Mouse (Mus musculus) heart, postnatal 10 days (tissue): Measurements from ENCODE around the gene Cd300ld4. TPM values are rescaled to one million over a fixed set of nuclear protein-coding genes. Genes with fewer than 3 reads are reported as not detected.
A peak's percentile ranks its signal among the peaks of the same experiment; 100 is the strongest.
"Not testable (repeated sequence)": the region's sequence is repeated elsewhere in the genome, so short reads cannot be mapped to it uniquely, and the experiment has no call there.

Source experiments
- DNase-seq, 2 experiments: peaks; one replicate each; pipeline ENCODE4 v3.0.0; 2021
- intact Hi-C: fragments of 180-260 bp; cut with DNase I; formaldehyde crosslinking; loops from one replicate; pipeline ENCODE4 v1.15.1; 2025
- total RNA-seq, 2 experiments: library from RNA; stranded (reverse); gene quantifications; 2 replicates each; pipeline ENCODE4 v1.2.3; 2021

The Cd300ld4 gene
- total RNA-seq: not detected

DNA sequence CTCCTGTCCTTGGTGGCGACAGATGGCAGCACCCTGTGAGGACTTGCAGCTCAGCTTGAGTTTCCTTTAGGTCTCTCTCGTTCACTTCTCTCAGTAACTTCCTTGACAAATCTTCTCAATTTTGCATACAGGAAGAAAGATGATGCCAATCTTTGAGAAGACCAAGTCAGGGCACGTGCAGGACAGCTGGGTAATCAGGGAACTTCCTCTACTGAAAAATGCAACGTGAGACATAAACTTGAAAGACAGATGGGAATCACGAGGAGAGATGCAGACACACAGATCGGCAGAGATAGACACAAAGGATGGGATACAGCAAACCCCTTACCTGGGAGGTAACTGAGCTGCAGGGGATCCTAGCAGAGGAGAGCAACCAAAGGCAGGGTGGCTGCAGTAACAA lies at the start of gene Cd300ld4:
TSS of gene Cd300ld4 (minus strand) at position 101 of the 400 bp plus-strand sequence.
- DNase-seq, intact Hi-C loops: not testable (repeated sequence)

DNA sequence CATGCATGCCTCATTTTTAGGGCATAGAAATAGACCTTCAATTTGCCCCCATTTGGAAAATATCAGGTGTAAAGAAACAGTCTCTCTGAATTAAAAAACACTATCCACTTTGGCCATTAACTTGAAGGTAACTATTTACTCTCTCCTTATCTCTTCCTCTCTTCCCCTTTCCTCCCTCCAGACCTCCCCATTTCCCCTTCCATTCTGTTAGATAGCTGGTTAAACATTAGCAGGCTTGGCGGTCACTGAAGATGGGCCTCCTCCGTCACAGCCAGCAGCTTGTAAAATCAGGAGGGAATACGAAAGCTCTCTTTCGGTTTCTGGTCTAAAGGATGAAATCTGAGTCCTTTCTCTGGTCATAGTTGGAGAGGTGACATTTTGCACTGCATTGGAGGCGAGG lies 49.0 kb upstream of the Cd300ld4 start:
- intact Hi-C loops: no loop called here
- DNase-seq: no peak

DNA sequence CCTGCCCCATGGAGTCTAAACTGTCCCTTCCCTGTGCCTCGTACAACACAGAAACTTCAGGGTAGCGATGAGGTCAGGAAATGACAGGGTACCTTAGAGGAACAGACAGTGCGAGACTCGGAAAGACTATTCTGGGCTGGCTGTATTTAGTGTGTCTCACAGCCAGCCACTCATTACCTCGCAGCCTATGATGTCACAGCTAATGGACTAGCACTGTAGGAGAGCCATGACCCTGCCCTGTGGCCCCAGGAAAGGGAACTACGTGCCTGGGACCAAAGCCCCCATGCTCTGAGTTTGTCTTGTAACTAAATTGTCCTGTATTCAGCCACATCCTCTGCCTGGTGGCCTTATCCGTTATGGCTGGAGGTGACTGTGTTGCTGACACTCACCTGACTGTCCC lies 48.6 kb upstream of the Cd300ld4 start:
- no peak for DNase-seq
- intact Hi-C loops: no loop called here

GRCm38 (mm10) chr11:115073002-115073401 lies 46.2 kb upstream of the Cd300ld4 start:
- intact Hi-C loops: no loop called here
- no peak for DNase-seq

DNA sequence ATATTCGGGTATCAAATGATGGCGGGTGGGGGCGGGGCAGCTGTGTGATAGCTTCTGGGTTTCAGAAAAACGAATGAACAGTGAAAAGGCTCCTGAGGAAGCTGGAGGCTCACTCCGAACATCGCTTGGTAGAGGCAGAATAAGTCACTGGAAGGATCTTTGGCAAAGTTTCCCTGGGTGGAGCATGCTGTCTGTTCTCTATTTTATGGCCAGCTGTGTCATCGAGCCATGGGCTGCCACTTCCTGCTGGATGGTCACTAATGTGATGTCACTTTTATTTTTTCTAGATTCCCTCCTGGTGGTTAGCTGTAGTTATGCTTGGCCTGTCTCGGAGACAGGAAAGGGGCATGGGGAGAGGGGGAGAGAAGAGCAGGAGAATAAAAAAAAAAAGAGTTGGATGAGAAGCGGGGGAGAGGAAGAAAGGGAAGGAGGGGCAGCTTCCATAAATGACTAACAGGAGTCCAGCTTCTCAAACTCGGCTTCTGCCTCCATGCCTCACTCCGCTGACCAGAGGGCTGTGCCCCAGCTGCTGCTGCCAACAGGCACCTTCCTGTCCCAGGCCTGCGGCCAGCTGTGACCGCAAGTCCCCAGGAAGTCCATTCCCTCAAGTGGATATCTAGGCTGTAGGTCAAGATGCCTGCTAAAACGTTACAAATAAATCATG lies 45.0 kb upstream of the Cd300ld4 start:
- intact Hi-C loops: no loop called here
- peak; percentile 45 to 60 for DNase-seq

DNA sequence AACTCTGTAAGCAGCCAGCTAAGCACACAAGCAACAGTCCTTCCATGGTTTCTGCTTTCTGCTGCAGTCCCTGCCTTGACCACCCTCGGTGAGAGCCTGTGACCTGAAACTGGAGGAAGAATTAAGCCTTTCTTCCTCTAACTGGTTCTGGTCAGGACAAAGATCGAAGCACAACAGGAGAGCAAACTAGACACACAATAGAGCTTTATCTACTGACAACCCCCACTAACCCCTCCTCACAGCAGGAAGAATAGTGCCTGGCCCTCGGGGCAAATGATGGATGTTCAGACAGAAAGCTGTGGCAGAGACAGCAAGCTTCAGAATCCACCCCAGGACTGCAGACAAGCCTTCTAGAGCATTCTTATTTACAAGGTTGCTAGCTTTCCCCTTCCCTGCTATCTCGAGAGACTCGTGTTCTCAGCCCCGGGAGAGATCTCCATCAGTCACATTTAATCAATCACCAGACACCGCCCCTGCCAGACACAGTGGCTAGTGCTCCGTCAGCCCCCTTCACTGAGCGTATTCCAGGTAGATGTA lies 44.3 kb upstream of the Cd300ld4 start:
- intact Hi-C loops: no loop called here
- no peak for DNase-seq

DNA sequence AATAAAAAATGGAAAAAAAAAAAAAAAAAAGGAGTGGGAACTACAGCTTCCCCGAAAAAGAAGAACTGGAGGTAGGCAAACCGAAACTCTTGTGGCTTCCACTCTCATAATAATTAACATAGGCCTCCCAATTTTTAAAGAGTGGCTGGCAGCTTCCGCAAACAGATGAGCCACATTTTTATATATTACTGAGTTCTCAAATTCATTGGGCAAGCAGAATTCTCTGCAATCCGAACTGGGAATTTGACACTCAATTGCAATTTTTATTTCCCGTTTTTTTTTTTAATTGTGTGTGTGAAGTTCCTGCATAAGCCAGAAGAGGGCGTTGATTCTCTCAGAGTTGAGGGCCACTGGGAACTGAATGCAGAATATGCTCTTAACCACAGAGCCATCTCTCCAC lies 40.0 kb upstream of the Cd300ld4 start:
- intact Hi-C loops: no loop called here
- no peak for DNase-seq

- DNase-seq: no peak
- intact Hi-C loops: no loop called here
Measured at GRCm38 (mm10) chr11:115062077-115062476, 35.3 kb upstream of the Cd300ld4 start, which contains the start of gene Cd300e. TSS of gene Cd300e (minus strand) at chr11:115062177.

DNA sequence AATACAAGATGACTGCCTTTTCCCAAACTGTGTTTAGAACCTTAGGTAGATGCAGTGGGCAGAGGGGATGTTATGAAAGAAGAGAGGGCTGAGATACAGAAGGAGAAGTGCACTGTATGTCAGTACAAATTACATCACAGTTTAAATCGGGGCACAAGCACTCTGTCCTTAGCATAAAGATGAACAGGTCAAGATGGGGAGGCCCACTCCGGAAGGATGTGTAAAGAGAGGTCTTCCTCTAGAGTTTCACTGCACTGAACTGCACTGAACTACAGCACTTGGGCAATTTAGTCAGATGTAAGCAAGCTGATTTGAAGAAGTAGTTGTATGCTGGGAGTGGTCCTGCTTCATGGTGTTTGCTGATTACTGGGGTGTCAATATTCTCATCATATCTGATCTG lies 33.0 kb upstream of the Cd300ld4 start:
- intact Hi-C loops: loop anchor here (10.0 kb wide), 1 partner anchor 255 kb away; no protein-coding TSS in a partner anchor
- DNase-seq: no peak

DNA sequence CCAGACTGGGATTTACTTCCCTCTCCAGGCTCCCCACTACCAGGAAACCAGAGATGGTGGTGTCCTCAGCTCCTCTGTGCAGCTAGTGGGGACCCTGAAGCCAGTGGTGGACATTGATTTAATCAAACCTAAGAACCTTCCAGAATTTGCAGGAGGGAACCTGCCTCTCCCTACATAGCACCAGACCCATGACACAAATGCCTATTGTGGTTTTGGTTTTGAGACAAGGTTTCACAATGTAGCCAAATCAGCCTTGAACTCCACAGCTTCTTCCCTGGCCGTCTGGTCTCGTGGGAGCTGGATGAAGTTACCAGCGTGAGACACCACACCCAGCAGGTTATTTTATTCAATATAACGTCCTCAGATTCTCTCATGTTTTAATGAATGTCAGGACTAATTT lies 31.9 kb upstream of the Cd300ld4 start:
- intact Hi-C loops: loop anchor here (10.0 kb wide), 1 partner anchor 254 kb away; no protein-coding TSS in a partner anchor
- DNase-seq: no peak

DNA sequence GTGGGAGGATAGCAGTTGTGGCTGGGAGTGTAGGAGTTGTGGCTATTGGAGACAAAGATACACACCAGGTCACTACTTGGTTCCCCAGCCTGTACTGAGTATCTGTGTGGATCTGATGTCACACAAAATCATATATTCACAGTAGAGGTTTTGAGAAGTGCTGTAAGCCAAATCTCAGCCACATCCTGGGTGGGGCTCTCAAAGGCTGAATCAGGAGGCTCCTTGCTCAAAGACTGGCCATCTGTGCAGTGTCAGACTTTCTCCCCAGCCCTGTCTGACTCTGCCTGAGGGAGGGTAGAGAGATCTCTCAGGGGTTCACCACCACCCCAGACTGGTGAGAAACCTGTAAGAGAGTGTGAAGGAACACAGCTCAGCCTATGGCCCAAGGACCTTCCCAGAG lies 27.7 kb upstream of the Cd300ld4 start:
- no peak for DNase-seq
- intact Hi-C loops: loop anchor here (10.0 kb wide), 1 partner anchor 250 kb away; no protein-coding TSS in a partner anchor

GRCm38 (mm10) chr11:115052991-115053390 lies 26.2 kb upstream of the Cd300ld4 start:
- intact Hi-C loops: loop anchor here (10.0 kb wide), 1 partner anchor 248 kb away; no protein-coding TSS in a partner anchor
- no peak for DNase-seq

DNA sequence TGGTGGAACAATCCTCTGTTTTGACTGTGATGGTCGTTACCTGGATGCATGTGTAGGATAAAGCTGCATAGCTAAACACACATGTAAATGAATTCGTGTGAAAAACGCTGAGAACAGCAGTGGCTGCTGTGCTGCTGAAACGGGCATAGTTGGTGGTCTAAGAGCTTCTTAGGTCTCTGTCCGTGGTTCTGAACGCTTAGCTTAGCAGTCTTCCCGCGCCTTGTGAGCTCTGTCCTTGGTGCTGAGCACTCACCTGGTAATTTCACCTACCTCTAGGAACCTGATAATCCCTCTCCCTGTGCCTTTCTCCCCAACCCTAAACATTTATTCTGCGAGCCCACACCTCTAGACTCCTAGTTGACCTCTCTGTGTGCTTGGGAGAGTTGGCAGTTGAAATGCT lies 25.4 kb upstream of the Cd300ld4 start:
- intact Hi-C loops: loop anchor here (10.0 kb wide), 1 partner anchor 247 kb away; no protein-coding TSS in a partner anchor
- peak; percentile 59 to 73 for DNase-seq

- no peak for DNase-seq
- intact Hi-C loops: no loop called here
Measured at GRCm38 (mm10) chr11:115049282-115049895, 22.6 kb upstream of the Cd300ld4 start.

- intact Hi-C loops: no loop called here
- no peak for DNase-seq
Measured at GRCm38 (mm10) chr11:115048259-115048658, 21.4 kb upstream of the Cd300ld4 start, which contains the start of gene Cd300ld3. TSS of gene Cd300ld3 (minus strand) at chr11:115048409.

DNA sequence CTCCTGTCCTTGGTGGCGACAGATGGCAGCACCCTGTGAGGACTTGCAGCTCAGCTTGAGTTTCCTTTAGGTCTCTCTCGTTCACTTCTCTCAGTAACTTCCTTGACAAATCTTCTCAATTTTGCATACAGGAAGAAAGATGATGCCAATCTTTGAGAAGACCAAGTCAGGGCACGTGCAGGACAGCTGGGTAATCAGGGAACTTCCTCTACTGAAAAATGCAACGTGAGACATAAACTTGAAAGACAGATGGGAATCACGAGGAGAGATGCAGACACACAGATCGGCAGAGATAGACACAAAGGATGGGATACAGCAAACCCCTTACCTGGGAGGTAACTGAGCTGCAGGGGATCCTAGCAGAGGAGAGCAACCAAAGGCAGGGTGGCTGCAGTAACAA lies 10.9 kb upstream of the Cd300ld4 start, which contains the start of gene Cd300ld5:
TSS of gene Cd300ld5 (minus strand) at position 101 of the 400 bp plus-strand sequence.
- intact Hi-C loops, DNase-seq: not testable (repeated sequence)

DNA sequence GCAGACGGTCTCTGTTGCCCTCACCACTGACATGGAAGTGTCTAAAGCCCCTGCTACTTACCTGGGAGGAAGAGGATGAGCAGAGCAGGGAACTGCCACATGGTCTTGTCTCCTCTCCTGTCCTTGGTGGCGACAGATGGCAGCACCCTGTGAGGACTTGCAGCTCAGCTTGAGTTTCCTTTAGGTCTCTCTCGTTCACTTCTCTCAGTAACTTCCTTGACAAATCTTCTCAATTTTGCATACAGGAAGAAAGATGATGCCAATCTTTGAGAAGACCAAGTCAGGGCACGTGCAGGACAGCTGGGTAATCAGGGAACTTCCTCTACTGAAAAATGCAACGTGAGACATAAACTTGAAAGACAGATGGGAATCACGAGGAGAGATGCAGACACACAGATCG lies 10.7 kb downstream of the Cd300ld4 start, which contains the start of gene Cd300ld2:
TSS of gene Cd300ld2 (minus strand) at position 101 of the 400 bp plus-strand sequence.
- DNase-seq, intact Hi-C loops: not testable (repeated sequence)

DNA sequence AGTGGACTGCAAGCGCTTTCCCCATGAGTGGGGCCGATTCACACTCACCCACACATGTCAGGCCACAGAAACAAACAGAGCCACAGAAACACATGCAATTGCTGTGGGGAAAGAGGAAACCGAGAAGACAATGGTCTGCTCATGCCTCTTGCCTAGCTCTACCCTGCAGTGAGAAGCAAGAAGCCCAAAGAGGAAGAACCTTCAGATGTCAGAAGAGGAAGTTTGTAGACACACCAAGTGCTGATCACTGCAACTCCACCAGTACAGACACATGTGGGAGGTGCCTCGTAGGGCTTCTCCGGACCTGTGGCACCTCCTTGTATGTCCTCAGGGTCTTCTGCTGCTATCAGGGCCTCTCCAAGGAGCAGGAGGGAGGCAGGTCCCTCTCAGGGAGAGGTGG lies 22.7 kb downstream of the Cd300ld4 start:
- no peak for DNase-seq
- intact Hi-C loops: no loop called here

- intact Hi-C loops: no loop called here
Measured at GRCm38 (mm10) chr11:115001474-115002040, 25.3 kb downstream of the Cd300ld4 start, which contains the start of gene Cd300c2. TSS of gene Cd300c2 (minus strand) at chr11:115001880.

DNA sequence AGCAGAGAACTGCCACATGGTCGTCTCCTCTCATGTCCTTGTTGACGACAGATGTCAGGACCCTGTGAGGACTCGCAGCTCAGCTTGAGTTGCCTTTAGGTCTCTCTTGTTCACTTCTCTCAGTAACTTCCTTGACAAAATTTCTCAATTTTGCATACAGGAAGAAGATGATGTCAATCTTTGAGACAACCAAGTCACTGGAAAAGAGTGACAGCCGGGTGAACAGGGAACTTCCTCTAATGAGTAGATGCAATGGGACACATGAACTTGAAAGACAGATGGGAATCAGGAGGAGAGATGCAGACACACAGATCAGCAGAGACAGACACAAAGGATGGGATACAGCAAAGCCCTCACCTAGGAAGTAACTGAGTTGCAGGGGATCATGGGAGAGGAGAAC lies 37.0 kb downstream of the Cd300ld4 start, which contains the start of gene Cd300ld:
TSS of gene Cd300ld (minus strand) at position 130 of the 400 bp plus-strand sequence.
- intact Hi-C loops: no loop called here
- DNase-seq: no peak

More at GRCm38 (mm10) chr11:115001474-115002040, 25.3 kb downstream of the Cd300ld4 start, which contains the start of gene Cd300c2:
- no peak for DNase-seq

- intact Hi-C loops: no loop called here
- DNase-seq: peak in 1 of 2 experiments; percentile 9
Measured at GRCm38 (mm10) chr11:114981866-114982265, 44.9 kb downstream of the Cd300ld4 start.
